Mouse (Mus musculus) CD4-positive naive resting alpha-beta T cell, adult 57 days (primary cell): ENCODE measurements around the gene Arcn1. TPM values are rescaled to one million over a fixed set of nuclear protein-coding genes. Genes with fewer than 3 reads are reported as not detected.

Experiments
- total RNA-seq: library from RNA; stranded (reverse); gene quantifications from one replicate; pipeline ENCODE4 v1.2.4, GENCODE M21; 2023

Arcn1 gene
- 120 TPM for total RNA-seq

DNA sequence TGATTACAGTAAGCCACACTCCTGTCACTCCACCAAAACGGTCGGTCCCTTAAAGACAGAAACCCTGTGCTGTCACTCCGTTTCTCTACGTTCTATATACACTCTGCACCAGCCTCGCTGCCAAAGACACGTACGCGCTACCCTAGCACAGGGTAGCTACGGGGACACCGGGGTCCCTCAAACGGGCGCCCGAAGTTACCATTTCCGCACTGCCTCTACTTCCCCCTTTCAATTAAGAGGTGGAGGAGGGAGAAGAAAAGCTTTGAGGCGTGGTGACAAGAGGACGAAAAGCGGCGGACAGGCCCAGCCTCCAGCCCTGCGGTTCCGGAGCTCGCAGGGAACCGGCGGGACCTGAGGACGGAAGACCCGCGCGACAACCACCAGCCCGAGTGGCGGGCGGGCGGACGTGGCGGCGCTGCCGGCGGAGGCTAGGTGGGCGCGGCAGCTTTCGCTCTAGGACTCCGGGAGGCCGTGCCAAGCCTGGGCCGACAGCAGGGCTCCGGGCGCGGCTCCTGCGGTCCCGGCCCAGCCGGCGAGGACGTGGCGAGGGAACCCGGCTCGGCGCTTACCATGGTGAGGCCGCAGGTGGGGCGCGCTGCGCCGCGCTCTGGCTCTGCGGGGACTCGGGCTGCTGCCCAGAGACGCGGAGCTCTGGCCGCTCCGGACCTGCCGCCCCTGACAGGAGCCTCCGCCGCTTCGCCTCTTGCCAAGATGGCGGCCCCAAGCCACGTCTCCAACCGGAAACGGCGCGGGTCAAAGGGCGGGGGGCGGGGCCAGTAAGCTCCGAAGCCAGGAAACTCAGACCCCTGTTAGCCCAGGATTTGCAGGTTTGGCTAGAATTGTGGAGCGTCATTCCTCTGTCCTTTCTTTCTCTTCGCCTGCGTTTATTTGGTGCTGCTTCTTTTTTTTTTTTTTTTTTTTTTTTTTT is at the start of gene Arcn1, which contains the start of gene Ift46:
TSS of gene Arcn1 (minus strand) at position 745 of the 928 bp plus-strand sequence.
TSS of gene Ift46 (plus strand) at position 808 of the 928 bp plus-strand sequence.

DNA sequence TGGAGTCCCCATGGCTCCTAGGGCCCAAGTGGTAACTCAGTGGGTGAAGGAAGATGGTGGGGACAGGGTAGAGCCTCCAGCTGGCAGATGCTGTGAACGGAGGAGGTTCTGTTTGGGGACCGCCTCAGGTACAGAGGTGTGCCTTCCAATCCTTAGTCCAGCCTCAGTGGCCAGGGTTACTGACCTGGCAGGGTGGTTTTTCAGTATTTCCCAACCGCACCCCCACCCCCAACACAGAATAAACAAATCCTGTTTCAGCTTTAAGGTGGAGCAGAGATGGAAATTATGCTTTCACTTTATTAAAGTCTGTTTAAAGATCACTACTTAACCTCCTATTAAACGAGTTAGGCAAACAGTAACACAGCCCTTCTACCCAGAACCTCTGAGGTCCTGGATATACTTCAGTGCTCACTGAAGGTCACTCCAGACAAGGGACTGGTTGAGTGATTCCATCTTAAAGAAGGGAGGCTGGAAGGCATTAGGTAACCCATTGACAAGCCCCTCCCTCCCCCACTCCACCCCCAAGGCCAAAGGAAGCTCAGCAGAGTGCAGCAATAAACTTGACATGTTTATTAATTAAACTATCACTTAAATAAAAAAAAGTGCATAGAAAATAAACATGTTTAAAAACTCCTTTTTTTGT is 35.3 kb upstream of the Arcn1 start, which contains the start of gene Ttc36:
TSS of gene Ttc36 (minus strand) at position 265 of the 643 bp plus-strand sequence.

GRCm38 (mm10) chr9:44799102-44799957 is 31.7 kb upstream of the Arcn1 start, which contains the start of gene Tmem25:
Tmem25 (minus strand) TSS chr9:44799307.

GRCm38 (mm10) chr9:44734524-44735494 is 32.8 kb downstream of the Arcn1 start, which contains the start of gene Phldb1:
Phldb1 (minus strand) TSS chr9:44735198.

Other genes starting within 250 kb of the Arcn1 start
- 15.1 TPM for gene Cxcr5, start 206.0 kb downstream of the Arcn1 start, total RNA-seq
- 223 TPM for gene Ddx6, start 163.0 kb downstream of the Arcn1 start, total RNA-seq
- not detected for gene Treh, start 94.6 kb downstream of the Arcn1 start, total RNA-seq
- gene Phldb1, start 32.6 kb downstream of the Arcn1 start, total RNA-seq: 5.0 TPM
- gene Ift46, start 63 bp upstream of the Arcn1 start, total RNA-seq: 66.4 TPM
- gene Tmem25, start 31.5 kb upstream of the Arcn1 start, total RNA-seq: 0.65 TPM
- 3.5 TPM for gene Ttc36, start 35.2 kb upstream of the Arcn1 start, total RNA-seq
- 156 TPM for gene Kmt2a, start 113.5 kb upstream of the Arcn1 start, total RNA-seq
- gene Atp5l, start 152.9 kb upstream of the Arcn1 start, total RNA-seq: 145 TPM
- gene Ube4a, start 197.8 kb upstream of the Arcn1 start, total RNA-seq: 118 TPM
- gene Cd3g, start 212.6 kb upstream of the Arcn1 start, total RNA-seq: 487 TPM
- 428 TPM for gene Cd3d, start 213.9 kb upstream of the Arcn1 start, total RNA-seq
- gene Cd3e, start 241.8 kb upstream of the Arcn1 start, total RNA-seq: 844 TPM